Mouse (Mus musculus) heart, adult 2 months (tissue): ENCODE results near the gene Cmtm2b. TPM values are rescaled to one million over a fixed set of nuclear protein-coding genes. Genes with fewer than 3 reads are reported as not detected.
"Not testable (repeated sequence)": the region's sequence is repeated elsewhere in the genome, so short reads cannot be mapped to it uniquely, and the experiment has no call there.

Experiments
- DNase-seq, 2 experiments: peaks; one replicate each; pipeline ENCODE4 v3.0.0; 2021
- H3K27ac ChIP-seq: fragments of 200-600 bp; 2 replicates; pipeline ENCODE4 v1.8.1; 2022
- H3K27me3 ChIP-seq: fragments of 200-500 bp; 2 replicates; pipeline ENCODE4 v1.6.1; 2012; ENCODE audit warnings: mild to moderate bottlenecking, low read length, inconsistent platforms, mixed read lengths; ENCODE audit not compliant: control insufficient read depth, insufficient read depth
- H3K36me3 ChIP-seq: fragments of 200-500 bp; 2 replicates; pipeline ENCODE4 v1.6.1; 2012; ENCODE audit warnings: low read length, inconsistent platforms; ENCODE audit not compliant: control insufficient read depth, insufficient read depth
- H3K4me1 ChIP-seq: fragments of 200-500 bp; 2 replicates; pipeline ENCODE4 v1.6.1; 2011; ENCODE audit warnings: low read length; ENCODE audit not compliant: control insufficient read depth, insufficient read depth
- H3K4me3 ChIP-seq: fragments of 200-600 bp; 2 replicates; pipeline ENCODE4 v1.8.1; 2022
- H3K79me2 ChIP-seq: fragments of 200-500 bp; replicated peaks from 2 replicates; pipeline ENCODE4 v1.6.1; 2012; ENCODE audit warnings: mild to moderate bottlenecking, inconsistent platforms, low read length, moderate library complexity, mixed read lengths; ENCODE audit not compliant: control insufficient read depth, insufficient read depth
- H3K9ac ChIP-seq: fragments of 200-500 bp; 2 replicates; pipeline ENCODE4 v1.6.1; 2012; ENCODE audit warnings: low read depth, mild to moderate bottlenecking, control low read depth, inconsistent platforms, low read length, mixed read lengths
- CTCF ChIP-seq: fragments of 200-600 bp; IDR thresholded peaks from 2 replicates; pipeline ENCODE4 v1.8.1; 2022; ENCODE audit warnings: antibody characterized with exemption, mild to moderate bottlenecking, moderate library complexity
- EP300 ChIP-seq: fragments of 200-500 bp; IDR thresholded peaks from 2 replicates; pipeline ENCODE4 v1.6.1; 2011; ENCODE audit warnings: low read depth, low read length, control low read depth; ENCODE audit not compliant: insufficient read depth
- POLR2A ChIP-seq: fragments of 200-500 bp; IDR thresholded peaks from 2 replicates; pipeline ENCODE4 v1.6.1; 2011; ENCODE audit warnings: mild to moderate bottlenecking, low read depth, low read length, control low read depth; ENCODE audit not compliant: insufficient read depth
- WGBS: fragments of 180-500 bp; shearing (Covaris S2); methylation state at CpG from one replicate; pipeline ENCODE4 v1.1.7; 2018; 5-methylcytosine and 5-hydroxymethylcytosine counted together
- intact Hi-C: fragments of 180-260 bp; cut with DNase I; formaldehyde crosslinking; loops from one replicate; pipeline ENCODE4 v1.15.1; 2025
- polyA plus RNA-seq: library from polyadenylated mRNA; depleted of rRNA; stranded (reverse); fragments of >200 nt; gene quantifications from 2 replicates; pipeline ENCODE4 v1.2.3, GENCODE M21; 2012
- total RNA-seq, 2 experiments: library from RNA; stranded (reverse); gene quantifications; 2 replicates each; pipeline ENCODE4 v1.2.3; 2021

Cmtm2b gene
- total and polyA plus RNA-seq, 3 experiments: 0.12 TPM; not detected in 2

DNA sequence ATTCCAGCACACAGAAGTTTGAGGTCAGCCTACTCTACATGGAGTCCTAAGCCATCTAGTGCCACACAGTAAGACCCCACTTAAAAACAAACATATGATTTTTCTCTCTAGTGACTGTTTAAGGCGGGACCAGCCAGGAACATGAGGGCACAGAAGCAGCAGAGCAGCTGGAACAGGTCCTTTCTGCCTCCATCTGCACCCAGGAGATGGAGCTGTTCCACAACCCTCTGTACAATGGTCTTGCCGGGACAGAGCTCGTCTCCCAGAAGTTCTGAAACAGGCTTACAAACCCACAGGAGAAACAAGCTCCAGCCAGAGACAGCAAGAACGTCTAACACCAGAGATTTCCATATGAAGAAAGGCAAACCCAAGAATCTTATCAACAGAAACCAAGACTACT, 8.7 kb upstream of the Cmtm2b start:
- no peak overlapping the region for H3K9ac ChIP-seq
- peak in 1 of 2 experiments; percentile 34 for DNase-seq
- H3K79me2 ChIP-seq: no peaks in the 10 kb centered on the region
- TF ChIP-seq POLR2A: no peak
- TF ChIP-seq CTCF: peak; percentile 70
- TF ChIP-seq EP300: peak; percentile 75; the same call in 1 of the 2 replicates
- no peak overlapping the region for H3K4me3 ChIP-seq
- H3K27me3 ChIP-seq: no peaks in the 10 kb centered on the region
- WGBS: 20% methylated on average over 4 of the region's 4 CpGs
- H3K4me1 ChIP-seq: no peaks in the 10 kb centered on the region
- intact Hi-C loops: loop anchor here (1.0 kb wide), 1 partner anchor 27 kb away; no protein-coding TSS in a partner anchor
- H3K36me3 ChIP-seq: no peaks in the 10 kb centered on the region
- no peak overlapping the region for H3K27ac ChIP-seq

- not testable (repeated sequence) for H3K27me3 ChIP-seq, H3K9ac ChIP-seq, H3K36me3 ChIP-seq, DNase-seq, H3K4me1 ChIP-seq, H3K79me2 ChIP-seq, H3K4me3 ChIP-seq, H3K27ac ChIP-seq
- intact Hi-C loops: loop anchor here (1.0 kb wide), 1 partner anchor 28 kb away; the partner anchor contains the start of gene Cmtm2a
- WGBS: 72% methylated on average over 11 of the region's 11 CpGs
These were observed 763 bp upstream of the Cmtm2b start, which contains the start of gene Gm11020 for GRCm38 (mm10) chr8:104321267-104321666. Gene Gm11020, plus strand, starts transcription at chr8:104321567.

- intact Hi-C loops: loop anchor here (10.0 kb wide), 1 partner anchor 228 kb away; the partner anchor contains the start of gene Cdh5
- no peak overlapping the region for H3K9ac ChIP-seq
- no peaks in the 10 kb centered on the region; the same call in 1 of the 2 replicates for H3K4me1 ChIP-seq
- TF ChIP-seq EP300 (no peak), POLR2A (no peak), CTCF (peak; percentile 17; the same call in 1 of the 2 replicates)
- no peaks in the 10 kb centered on the region for H3K27me3 ChIP-seq
- 50% methylated on average over 5 of the region's 5 CpGs for WGBS
- no peak overlapping the region for H3K27ac ChIP-seq
- no peaks in the 10 kb centered on the region for H3K79me2 ChIP-seq
- no peaks in the 10 kb centered on the region for H3K36me3 ChIP-seq
- no peak overlapping the region for H3K4me3 ChIP-seq
- DNase-seq: no peak
These were observed 10.9 kb downstream of the Cmtm2b start for GRCm38 (mm10) chr8:104332665-104333631.

DNA sequence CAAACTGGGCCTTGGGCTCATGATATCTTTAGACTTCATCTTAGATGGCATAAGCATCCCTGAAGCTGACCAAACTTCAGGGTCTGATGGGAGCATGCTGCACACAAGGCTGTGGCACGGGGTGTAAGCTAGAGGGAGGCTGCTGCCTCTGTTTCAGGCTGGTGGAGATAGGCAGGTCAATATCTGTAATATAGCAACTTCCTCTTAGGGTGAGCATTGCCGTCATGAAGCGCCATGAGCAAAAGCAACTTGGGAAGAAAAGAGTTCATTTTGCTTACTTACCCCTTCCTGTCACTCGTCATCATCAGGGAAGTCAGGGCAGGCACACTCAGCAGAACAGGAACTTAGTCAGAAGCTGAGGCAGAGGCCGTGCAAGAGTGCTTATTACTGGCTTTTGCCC, 11.8 kb downstream of the Cmtm2b start:
- no peak for TF ChIP-seq POLR2A
- no peak for TF ChIP-seq EP300
- no peak for TF ChIP-seq CTCF
- H3K4me3 ChIP-seq: no peak overlapping the region
- 43% methylated on average over 5 of the region's 5 CpGs for WGBS
- H3K9ac ChIP-seq: no peak overlapping the region
- no peaks in the 10 kb centered on the region for H3K27me3 ChIP-seq
- intact Hi-C loops: loop anchor here (10.0 kb wide), 1 partner anchor 229 kb away; the partner anchor contains the start of gene Cdh5
- no peaks in the 10 kb centered on the region; the same call in 1 of the 2 replicates for H3K4me1 ChIP-seq
- peak overlapping the region; percentile 41 for H3K27ac ChIP-seq
- H3K79me2 ChIP-seq: no peaks in the 10 kb centered on the region
- no peaks in the 10 kb centered on the region for H3K36me3 ChIP-seq
- DNase-seq: peak in 1 of 2 experiments; percentile 21

DNA sequence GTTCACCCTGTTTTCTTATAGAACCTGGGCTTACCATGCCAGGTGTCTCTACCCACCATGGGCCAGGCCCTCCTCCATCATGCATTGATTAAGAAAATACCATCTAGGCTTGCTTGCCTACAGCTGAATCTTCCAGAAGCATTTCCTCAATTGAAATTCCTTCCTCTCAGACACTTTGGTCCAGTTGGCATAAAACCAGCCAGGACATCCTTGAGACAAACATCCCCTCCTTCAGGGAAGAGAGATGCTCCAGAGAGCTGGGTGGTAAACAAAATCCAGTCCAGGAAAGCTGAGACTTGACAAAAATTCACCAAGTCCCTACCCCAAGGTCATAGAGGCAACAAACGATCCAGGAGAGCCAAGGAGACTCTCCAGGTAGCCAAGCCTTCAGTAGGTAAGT, 12.2 kb downstream of the Cmtm2b start:
- no peak overlapping the region for H3K9ac ChIP-seq
- intact Hi-C loops: loop anchor here (10.0 kb wide), 1 partner anchor 229 kb away; the partner anchor contains the start of gene Cdh5
- WGBS: 71% methylated on average over 1 of the region's 1 CpGs
- no peak for DNase-seq
- no peak for TF ChIP-seq EP300
- TF ChIP-seq POLR2A: no peak
- no peak for TF ChIP-seq CTCF
- H3K36me3 ChIP-seq: no peaks in the 10 kb centered on the region
- H3K27me3 ChIP-seq: no peaks in the 10 kb centered on the region
- H3K4me1 ChIP-seq: no peaks in the 10 kb centered on the region; the same call in 1 of the 2 replicates
- H3K79me2 ChIP-seq: no peaks in the 10 kb centered on the region
- no peak overlapping the region for H3K4me3 ChIP-seq
- peak overlapping the region; percentile 41 for H3K27ac ChIP-seq

DNA sequence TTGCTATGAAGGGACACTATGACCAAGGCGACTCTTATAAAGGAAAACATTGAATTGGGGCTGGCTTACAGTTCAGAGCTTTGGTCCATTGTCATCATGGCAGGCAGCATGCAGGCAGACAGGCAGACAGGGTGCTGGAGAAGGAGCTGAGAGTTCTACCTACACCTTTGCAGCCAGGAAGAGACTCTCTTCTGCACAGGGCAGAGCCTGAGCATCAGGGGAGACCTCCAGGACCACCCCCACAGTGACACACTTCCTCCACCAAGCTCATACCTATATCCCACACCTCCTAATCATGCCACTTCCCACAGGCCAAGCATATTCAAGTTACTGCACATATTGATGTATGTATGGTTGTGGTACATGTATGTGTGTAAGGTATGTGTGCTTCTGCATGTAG, 14.8 kb downstream of the Cmtm2b start:
- intact Hi-C loops: loop anchor here (10.0 kb wide), 1 partner anchor 232 kb away; the partner anchor contains the start of gene Cdh5
- 88% methylated on average over 1 of the region's 1 CpGs for WGBS

More for the DNA sequence above, 14.8 kb downstream of the Cmtm2b start:
- TF ChIP-seq CTCF: no peak
- TF ChIP-seq EP300: no peak
- TF ChIP-seq POLR2A: no peak
- no peak overlapping the region for H3K27ac ChIP-seq
- no peak overlapping the region for H3K9ac ChIP-seq
- peaks cover 2% of the 10 kb centered on the region for H3K4me1 ChIP-seq
- no peak for DNase-seq
- H3K79me2 ChIP-seq: no peaks in the 10 kb centered on the region
- H3K27me3 ChIP-seq: no peaks in the 10 kb centered on the region
- no peaks in the 10 kb centered on the region for H3K36me3 ChIP-seq
- no peak overlapping the region for H3K4me3 ChIP-seq
